ENCODE assay signal across 18 mouse cellular contexts in the genomic region with DNA sequence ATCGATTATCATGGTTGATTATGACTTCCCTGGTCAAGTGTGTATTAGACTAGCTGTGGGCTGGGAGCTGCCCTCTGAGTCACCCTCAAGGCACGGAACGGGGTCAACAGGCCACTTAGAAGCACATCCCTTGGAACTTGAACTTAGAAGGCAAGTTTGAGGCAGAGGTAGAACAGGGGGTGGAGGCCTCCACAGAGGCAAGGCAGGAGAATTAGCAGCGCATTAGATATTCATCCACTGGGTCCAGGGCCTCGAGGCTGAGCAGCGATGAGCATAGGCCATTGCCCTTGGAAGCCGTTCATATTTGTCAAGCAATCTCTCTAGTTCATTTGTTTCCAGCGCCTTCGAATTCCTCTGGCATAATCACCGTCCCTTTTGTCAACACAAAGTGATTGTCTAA.
DNase-seq lines count a peak whose midpoint lies in the region; ATAC-seq and TF ChIP-seq lines count a peak whose summit lies in the region.
"Had no signal": no experiment of that assay in that cellular context is flagged by ENCODE, and none has a peak within 500 bp of the region (broad histone marks: within the 10 kb centered on the region; RNA-seq: fewer than 3 reads in every experiment).

No protein-coding gene starts in this region.

- TF ChIP-seq CTCF in layer of hippocampus, adult 2 months (conservative IDR thresholded peaks at IDR 0.05) = no peak
- TF ChIP-seq CTCF in bone marrow macrophage, adult 2 months (IDR thresholded peaks at IDR 0.05; ENCODE audit: low read depth, low read length) = no peak

- peaks cover 15% of the 10 kb centered on the region for H3K4me1 ChIP-seq in forebrain, embryonic 12.5 days
- H3K4me1 ChIP-seq in forebrain, embryonic 15.5 days = peaks cover under 1% of the 10 kb centered on the region; the same call in 1 of the 2 replicates
- H3K4me1 ChIP-seq in bone marrow macrophage, adult 2 months (ENCODE audit: control insufficient read depth, insufficient read depth, low read length) = peaks cover 25% of the 10 kb centered on the region
- H3K4me1 ChIP-seq in neural tube, embryonic 13.5 days (replicated peaks) = peaks cover 19% of the 10 kb centered on the region
- H3K4me1 ChIP-seq: liver, embryonic 15.5 days; stomach, embryonic 15.5 days had no signal

- no peak for TF ChIP-seq POLR2A in bone marrow macrophage, adult 2 months (IDR thresholded peaks at IDR 0.05; ENCODE audit: borderline replicate concordance, low read depth, low read length)

- H3K27ac ChIP-seq in forebrain, embryonic 12.5 days = no peak overlapping the region
- H3K27ac ChIP-seq in forebrain, embryonic 15.5 days (replicated peaks) = no peak overlapping the region
- H3K27ac ChIP-seq in layer of hippocampus, adult 2 months = peak overlapping the region; percentile 37; the same call in 1 of the 2 replicates
- H3K27ac ChIP-seq in bone marrow macrophage, adult 2 months (ENCODE audit: insufficient read depth, low read depth, low read length) = peak overlapping the region; percentile 93
- peak overlapping the region; percentile 38; the same call in 1 of the 2 replicates for H3K27ac ChIP-seq in neural tube, embryonic 13.5 days (replicated peaks)
- H3K27ac ChIP-seq: embryonic facial prominence, embryonic 12.5 days; liver, embryonic 15.5 days; stomach, embryonic 15.5 days had no signal

- no peaks in the 10 kb centered on the region for H3K9me3 ChIP-seq in forebrain, embryonic 12.5 days
- H3K9me3 ChIP-seq in forebrain, embryonic 15.5 days = no peaks in the 10 kb centered on the region
- H3K9me3 ChIP-seq in neural tube, embryonic 13.5 days = no peaks in the 10 kb centered on the region
- H3K9me3 ChIP-seq: embryonic facial prominence, embryonic 12.5 days; liver, embryonic 15.5 days; stomach, embryonic 15.5 days had no signal

- H3K9ac ChIP-seq in forebrain, embryonic 12.5 days = no peak overlapping the region
- H3K9ac ChIP-seq in forebrain, embryonic 15.5 days (replicated peaks) = no peak overlapping the region
- no peak overlapping the region for H3K9ac ChIP-seq in neural tube, embryonic 13.5 days
- H3K9ac ChIP-seq: embryonic facial prominence, embryonic 12.5 days; liver, embryonic 15.5 days; stomach, embryonic 15.5 days had no signal

- no peak overlapping the region for H3K4me2 ChIP-seq in forebrain, embryonic 12.5 days
- H3K4me2 ChIP-seq in forebrain, embryonic 15.5 days (replicated peaks) = no peak overlapping the region
- no peak overlapping the region for H3K4me2 ChIP-seq in neural tube, embryonic 13.5 days
- H3K4me2 ChIP-seq: embryonic facial prominence, embryonic 12.5 days; heart, embryonic 11.5 days; liver, embryonic 15.5 days; stomach, embryonic 15.5 days had no signal

- H3K27me3 ChIP-seq in forebrain, embryonic 12.5 days = no peaks in the 10 kb centered on the region
- H3K27me3 ChIP-seq in forebrain, embryonic 15.5 days = no peaks in the 10 kb centered on the region
- no peaks in the 10 kb centered on the region for H3K27me3 ChIP-seq in neural tube, embryonic 13.5 days
- H3K27me3 ChIP-seq: embryonic facial prominence, embryonic 12.5 days; liver, embryonic 15.5 days; stomach, embryonic 15.5 days had no signal

- H3K4me3 ChIP-seq in forebrain, embryonic 12.5 days (replicated peaks) = no peak overlapping the region
- no peak overlapping the region for H3K4me3 ChIP-seq in forebrain, embryonic 15.5 days
- H3K4me3 ChIP-seq in layer of hippocampus, adult 2 months = no peak overlapping the region
- no peak overlapping the region for H3K4me3 ChIP-seq in bone marrow macrophage, adult 2 months (ENCODE audit: insufficient read depth, low read length)
- H3K4me3 ChIP-seq in neural tube, embryonic 13.5 days = no peak overlapping the region
- H3K4me3 ChIP-seq: embryonic facial prominence, embryonic 12.5 days; liver, embryonic 15.5 days; stomach, embryonic 15.5 days had no signal

- H3K36me3 ChIP-seq in forebrain, embryonic 12.5 days (replicated peaks) = no peaks in the 10 kb centered on the region
- H3K36me3 ChIP-seq in forebrain, embryonic 15.5 days = no peaks in the 10 kb centered on the region
- no peaks in the 10 kb centered on the region for H3K36me3 ChIP-seq in neural tube, embryonic 13.5 days
- H3K36me3 ChIP-seq: embryonic facial prominence, embryonic 12.5 days; liver, embryonic 15.5 days; stomach, embryonic 15.5 days had no signal

- ATAC-seq in forebrain, embryonic 12.5 days (ENCODE audit: low FRiP score) = peak; percentile 28; the same call in 1 of the 2 replicates
- ATAC-seq in forebrain, embryonic 15.5 days (replicated peaks) = no peak
- ATAC-seq in neural tube, embryonic 13.5 days (ENCODE audit: low read depth) = no peak
- ATAC-seq: intestine, embryonic 16.5 days had no signal

- WGBS in forebrain, embryonic 12.5 days = 76% methylated on average over 10 of the region's 10 CpGs
- 76% methylated on average over 10 of the region's 10 CpGs for WGBS in forebrain, embryonic 15.5 days
- WGBS in neural tube, embryonic 13.5 days = 51% methylated on average over 10 of the region's 10 CpGs

- DNase-seq in layer of hippocampus, adult 2 months (ENCODE audit: low spot score in 2 of 2) = no peak
- no peak for DNase-seq in layer of hippocampus, postnatal 10 days (ENCODE audit: low spot score in 2 of 2)
- DNase-seq in embryo, embryonic 9.5 days (ENCODE audit: extremely low spot score) = no peak
- no peak for DNase-seq in right cerebral cortex, postnatal 4 days
- DNase-seq: adrenal gland, postnatal 14 days; cerebellum, adult 8-10 months; gastrocnemius, postnatal 36 days; heart, postnatal 36 days; kidney, postnatal 10 days had no signal

Comparison
In these comparisons a context has a peak if more than half of its experiments do, and no peak if none do; other contexts are left out.
1. H3K27ac ChIP-seq: peak in layer of hippocampus, adult 2 months (single experiment), bone marrow macrophage, adult 2 months (single experiment) and neural tube, embryonic 13.5 days (single experiment); none in forebrain, embryonic 12.5 days (single experiment) and forebrain, embryonic 15.5 days (single experiment).